Mouse (Mus musculus) cortical plate, adult 2 months (tissue): ENCODE measurements around the gene Klrb1b.

Experiments
- CTCF ChIP-seq: fragments of 200-500 bp; IDR thresholded peaks from 2 replicates; pipeline ENCODE4 v1.5.1; 2011; ENCODE audit warnings: mild to moderate bottlenecking, control low read depth, low read length; ENCODE audit not compliant: insufficient read depth; ENCODE audit errors: extremely low read depth
- POLR2A ChIP-seq: fragments of 200-500 bp; IDR thresholded peaks from 2 replicates; pipeline ENCODE4 v1.6.1; 2011; ENCODE audit warnings: mild to moderate bottlenecking, low read length, control low read depth; ENCODE audit not compliant: insufficient read depth; ENCODE audit errors: extremely low read depth

- TF ChIP-seq POLR2A = no peak
- TF ChIP-seq CTCF = no peak
Measured at GRCm38 (mm10) chr6:128797185-128797905, 28.8 kb downstream of the Klrb1b start.
